Mouse (Mus musculus): ENCODE measurements around the gene Nceh1.

- TF ChIP-seq CTCF (IDR thresholded peaks at IDR 0.05) (no peak), EP300 (IDR thresholded peaks at IDR 0.05) (0 out of 2 replicates have a peak, but pooled peaks have one; percentile 14)
Measured at GRCm38 (mm10) chr3:27326633-27327191, 143.9 kb downstream of the Nceh1 start.
